Mouse (Mus musculus): ENCODE data around the gene Cd69. TPM values are rescaled to one million over a fixed set of nuclear protein-coding genes. Genes with fewer than 3 reads are reported as not detected.

The Cd69 gene
- polyA plus RNA-seq, 1 experiment from 2014 or later = 0.24 TPM

DNA sequence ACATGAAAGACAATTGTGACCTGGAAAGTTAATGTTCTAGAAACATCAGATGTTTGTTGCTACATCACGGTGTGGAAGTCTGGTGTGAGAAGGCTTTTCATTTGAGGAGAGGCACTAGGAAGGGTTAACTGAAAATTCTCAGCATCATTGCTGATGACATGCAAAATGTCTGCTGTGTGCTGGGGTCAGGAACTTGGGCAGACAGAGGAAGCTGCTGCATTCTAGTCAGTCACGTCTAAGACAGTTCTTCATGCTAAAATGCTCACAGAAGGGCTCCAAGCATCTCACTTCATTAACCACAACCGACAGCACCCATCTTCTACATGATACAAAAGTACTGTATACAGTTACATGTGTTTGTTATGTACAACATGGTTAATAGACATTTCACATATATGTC lies 8.0 kb upstream of the Cd69 start:
- H3K27ac ChIP-seq (ENCODE audit: low read length) = no peak overlapping the region
- H3K4me2 ChIP-seq (ENCODE audit: low read depth, low read length) = no peak overlapping the region
- ATAC-seq = no peak
- H3K27me3 ChIP-seq (replicated peaks; ENCODE audit: control insufficient read depth, insufficient read depth, low read length) = no peaks in the 10 kb centered on the region
- H3K4me1 ChIP-seq (ENCODE audit: control insufficient read depth, insufficient read depth, low read length) = no peaks in the 10 kb centered on the region
- H3K4me3 ChIP-seq (ENCODE audit: low read length) = no peak overlapping the region
- no peak overlapping the region for H3K9ac ChIP-seq (ENCODE audit: low read depth, low read length)
- no peaks in the 10 kb centered on the region for H3K36me3 ChIP-seq (ENCODE audit: control insufficient read depth, insufficient read depth, low read length)
- 66% methylated on average over 3 of the region's 3 CpGs for WGBS
- no peaks in the 10 kb centered on the region for H3K9me3 ChIP-seq (ENCODE audit: control insufficient read depth, low read length)

- H3K4me1 ChIP-seq (ENCODE audit: control insufficient read depth, insufficient read depth, low read length) = no peaks in the 10 kb centered on the region
- no peaks in the 10 kb centered on the region for H3K27me3 ChIP-seq (replicated peaks; ENCODE audit: control insufficient read depth, insufficient read depth, low read length)
- H3K27ac ChIP-seq (ENCODE audit: low read length) = no peak overlapping the region
- H3K4me3 ChIP-seq (ENCODE audit: low read length) = no peak overlapping the region
- no peaks in the 10 kb centered on the region for H3K36me3 ChIP-seq (ENCODE audit: control insufficient read depth, insufficient read depth, low read length)
- 90% methylated on average over 2 of the region's 2 CpGs for WGBS
- no peak for ATAC-seq
- no peak overlapping the region for H3K4me2 ChIP-seq (ENCODE audit: low read depth, low read length)
- H3K9me3 ChIP-seq (ENCODE audit: control insufficient read depth, low read length) = no peaks in the 10 kb centered on the region
- no peak overlapping the region for H3K9ac ChIP-seq (ENCODE audit: low read depth, low read length)
Observed at GRCm38 (mm10) chr6:129276483-129276882, 1.2 kb upstream of the Cd69 start.

DNA sequence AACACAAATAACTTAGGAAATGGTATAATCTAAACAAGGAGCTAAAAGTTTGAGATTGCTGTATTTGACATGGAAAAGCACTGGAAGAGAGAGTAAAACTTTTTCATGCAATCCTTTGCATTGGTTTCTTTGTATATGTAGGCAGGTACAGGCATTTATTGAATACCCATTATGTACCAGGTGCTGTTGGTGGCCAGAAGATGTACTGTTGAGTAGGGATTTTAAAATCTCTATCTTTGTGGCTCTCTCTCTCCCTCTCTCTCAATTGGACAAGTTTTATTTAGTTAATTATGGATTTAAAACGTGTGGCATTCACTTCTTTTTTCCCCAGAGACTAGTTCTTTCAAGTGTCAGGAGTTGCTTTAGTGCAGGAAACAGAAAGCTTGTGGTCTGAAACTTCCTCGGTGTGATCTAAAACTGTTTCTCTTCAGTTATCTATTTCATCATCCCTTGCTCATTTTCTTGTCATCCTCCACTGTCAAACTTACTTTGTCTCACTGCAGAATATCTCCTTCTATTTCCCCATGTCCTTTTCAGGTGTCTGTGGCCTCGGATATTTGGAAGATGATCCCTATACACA lies 478 bp upstream of the Cd69 start:
- no peak for ATAC-seq

DNA sequence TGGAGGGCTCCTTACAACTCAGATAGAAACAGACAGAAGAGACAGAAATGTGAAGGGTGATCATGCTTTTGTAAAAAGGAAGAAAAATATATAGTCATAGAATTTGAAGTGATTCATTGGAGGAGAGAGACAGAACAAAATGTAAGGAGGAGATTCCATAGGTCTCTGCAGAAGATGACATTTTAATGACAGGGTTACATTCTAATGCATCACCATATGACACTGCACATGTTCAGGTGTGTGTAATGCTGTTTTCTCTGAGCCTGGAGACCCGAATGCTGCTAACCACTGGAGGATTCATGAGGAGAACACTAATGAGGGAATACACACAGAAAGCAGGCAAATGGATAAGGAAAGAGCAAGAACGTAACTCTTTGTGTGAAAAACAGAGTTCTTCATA lies 760 bp downstream of the Cd69 start:
- WGBS = 88% methylated on average over 2 of the region's 2 CpGs
- no peak overlapping the region for H3K9ac ChIP-seq (ENCODE audit: low read depth, low read length)
- H3K4me1 ChIP-seq (ENCODE audit: control insufficient read depth, insufficient read depth, low read length) = no peaks in the 10 kb centered on the region
- H3K9me3 ChIP-seq (ENCODE audit: control insufficient read depth, low read length) = no peaks in the 10 kb centered on the region
- no peak overlapping the region for H3K27ac ChIP-seq (ENCODE audit: low read length)
- no peak overlapping the region for H3K4me2 ChIP-seq (ENCODE audit: low read depth, low read length)
- H3K27me3 ChIP-seq (replicated peaks; ENCODE audit: control insufficient read depth, insufficient read depth, low read length) = no peaks in the 10 kb centered on the region
- no peaks in the 10 kb centered on the region for H3K36me3 ChIP-seq (ENCODE audit: control insufficient read depth, insufficient read depth, low read length)
- no peak overlapping the region for H3K4me3 ChIP-seq (ENCODE audit: low read length)
- no peak for ATAC-seq

More for the DNA sequence above, 478 bp upstream of the Cd69 start:
- H3K9me3 ChIP-seq (ENCODE audit: control insufficient read depth, low read length) = no peaks in the 10 kb centered on the region
- no peaks in the 10 kb centered on the region for H3K27me3 ChIP-seq (replicated peaks; ENCODE audit: control insufficient read depth, insufficient read depth, low read length)
- no peaks in the 10 kb centered on the region for H3K4me1 ChIP-seq (ENCODE audit: control insufficient read depth, insufficient read depth, low read length)
- no peaks in the 10 kb centered on the region for H3K36me3 ChIP-seq (ENCODE audit: control insufficient read depth, insufficient read depth, low read length)
- 64% methylated on average over 3 of the region's 3 CpGs for WGBS
- H3K27ac ChIP-seq (ENCODE audit: low read length) = no peak overlapping the region
- no peak overlapping the region for H3K4me2 ChIP-seq (ENCODE audit: low read depth, low read length)
- H3K9ac ChIP-seq (ENCODE audit: low read depth, low read length) = no peak overlapping the region
- no peak overlapping the region for H3K4me3 ChIP-seq (ENCODE audit: low read length)

- H3K4me3 ChIP-seq (ENCODE audit: low read length) = no peak overlapping the region
- H3K36me3 ChIP-seq (ENCODE audit: control insufficient read depth, insufficient read depth, low read length) = no peaks in the 10 kb centered on the region
- no peak overlapping the region for H3K4me2 ChIP-seq (ENCODE audit: low read depth, low read length)
- no peak overlapping the region for H3K27ac ChIP-seq (ENCODE audit: low read length)
- H3K27me3 ChIP-seq (replicated peaks; ENCODE audit: control insufficient read depth, insufficient read depth, low read length) = no peaks in the 10 kb centered on the region
- WGBS = 72% methylated on average over 3 of the region's 3 CpGs
- no peak overlapping the region for H3K9ac ChIP-seq (ENCODE audit: low read depth, low read length)
- H3K4me1 ChIP-seq (ENCODE audit: control insufficient read depth, insufficient read depth, low read length) = no peaks in the 10 kb centered on the region
- no peak for ATAC-seq
- no peaks in the 10 kb centered on the region for H3K9me3 ChIP-seq (ENCODE audit: control insufficient read depth, low read length)
Observed at GRCm38 (mm10) chr6:129273662-129274061, 1.6 kb downstream of the Cd69 start.

DNA sequence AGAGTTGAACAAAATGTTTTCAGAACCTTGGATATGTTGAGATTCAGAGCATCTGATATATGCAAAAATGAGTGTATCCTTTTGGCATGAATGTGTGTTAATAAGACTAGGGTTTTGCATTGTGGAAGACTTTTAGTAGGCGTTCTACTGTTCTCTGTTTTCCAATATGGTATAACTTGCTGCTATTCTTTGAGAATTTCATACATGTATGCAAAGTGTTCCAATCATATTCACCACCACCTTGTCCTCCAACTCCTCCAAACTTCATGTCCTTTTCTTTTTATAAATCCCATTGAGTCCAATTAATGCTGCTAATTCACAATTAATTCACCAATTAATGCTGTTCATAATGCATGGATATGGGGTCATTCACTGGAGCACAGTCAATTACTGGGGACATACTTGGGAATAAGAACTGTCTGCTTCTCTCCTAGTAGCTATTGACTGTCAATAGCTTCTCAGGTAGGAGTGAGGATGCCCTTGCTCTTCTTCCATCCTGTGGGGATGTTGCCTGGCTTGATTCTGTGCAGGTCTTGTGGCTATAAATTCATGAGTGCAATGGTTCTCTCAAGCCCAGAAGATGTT lies 8.7 kb downstream of the Cd69 start:
- no peak overlapping the region for H3K27ac ChIP-seq (ENCODE audit: low read length)
- 87% methylated on average over 1 of the region's 1 CpGs for WGBS
- no peaks in the 10 kb centered on the region for H3K4me1 ChIP-seq (ENCODE audit: control insufficient read depth, insufficient read depth, low read length)
- no peaks in the 10 kb centered on the region for H3K27me3 ChIP-seq (replicated peaks; ENCODE audit: control insufficient read depth, insufficient read depth, low read length)
- no peaks in the 10 kb centered on the region for H3K36me3 ChIP-seq (ENCODE audit: control insufficient read depth, insufficient read depth, low read length)
- H3K9ac ChIP-seq (ENCODE audit: low read depth, low read length) = no peak overlapping the region
- no peak overlapping the region for H3K4me2 ChIP-seq (ENCODE audit: low read depth, low read length)
- no peaks in the 10 kb centered on the region for H3K9me3 ChIP-seq (ENCODE audit: control insufficient read depth, low read length)
- no peak for ATAC-seq
- H3K4me3 ChIP-seq (ENCODE audit: low read length) = no peak overlapping the region

GRCm38 (mm10) chr6:129265821-129266220 lies 9.4 kb downstream of the Cd69 start:
- 71% methylated on average over 3 of the region's 3 CpGs for WGBS
- no peaks in the 10 kb centered on the region for H3K36me3 ChIP-seq (ENCODE audit: control insufficient read depth, insufficient read depth, low read length)
- no peak overlapping the region for H3K27ac ChIP-seq (ENCODE audit: low read length)
- no peak overlapping the region for H3K9ac ChIP-seq (ENCODE audit: low read depth, low read length)
- H3K9me3 ChIP-seq (ENCODE audit: control insufficient read depth, low read length) = no peaks in the 10 kb centered on the region
- no peaks in the 10 kb centered on the region for H3K4me1 ChIP-seq (ENCODE audit: control insufficient read depth, insufficient read depth, low read length)
- H3K4me3 ChIP-seq (ENCODE audit: low read length) = no peak overlapping the region
- no peaks in the 10 kb centered on the region for H3K27me3 ChIP-seq (replicated peaks; ENCODE audit: control insufficient read depth, insufficient read depth, low read length)
- H3K4me2 ChIP-seq (ENCODE audit: low read depth, low read length) = no peak overlapping the region
- ATAC-seq = no peak

- H3K4me3 ChIP-seq (ENCODE audit: low read length) = no peak overlapping the region
- no peak overlapping the region for H3K9ac ChIP-seq (ENCODE audit: low read depth, low read length)
- H3K4me1 ChIP-seq (ENCODE audit: control insufficient read depth, insufficient read depth, low read length) = no peaks in the 10 kb centered on the region
- no peaks in the 10 kb centered on the region for H3K27me3 ChIP-seq (replicated peaks; ENCODE audit: control insufficient read depth, insufficient read depth, low read length)
- H3K36me3 ChIP-seq (ENCODE audit: control insufficient read depth, insufficient read depth, low read length) = no peaks in the 10 kb centered on the region
- H3K9me3 ChIP-seq (ENCODE audit: control insufficient read depth, low read length) = no peaks in the 10 kb centered on the region
- 77% methylated on average over 4 of the region's 4 CpGs for WGBS
- no peak overlapping the region for H3K4me2 ChIP-seq (ENCODE audit: low read depth, low read length)
- no peak overlapping the region for H3K27ac ChIP-seq (ENCODE audit: low read length)
- no peak for ATAC-seq
Observed at GRCm38 (mm10) chr6:129260940-129261339, 14.3 kb downstream of the Cd69 start.

DNA sequence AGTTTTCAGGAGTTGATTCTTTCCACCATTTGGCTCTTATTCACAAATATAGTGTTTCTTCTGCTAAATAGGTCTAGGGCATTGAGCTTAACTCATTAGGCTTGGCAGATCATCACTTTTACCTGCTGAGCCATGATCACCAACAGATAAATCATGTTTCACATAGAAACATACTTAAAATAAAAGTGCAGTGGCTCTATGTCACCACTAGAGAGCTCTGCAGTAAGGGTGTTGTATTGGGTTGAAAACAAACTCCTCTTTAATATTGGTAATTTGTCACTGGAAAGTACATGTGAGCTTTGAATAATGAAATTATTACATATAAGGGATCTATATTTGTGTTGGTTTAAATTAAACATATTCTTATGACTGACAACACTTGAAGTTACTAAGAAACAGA lies 15.2 kb downstream of the Cd69 start:
- H3K36me3 ChIP-seq (ENCODE audit: control insufficient read depth, insufficient read depth, low read length) = no peaks in the 10 kb centered on the region
- no peaks in the 10 kb centered on the region for H3K4me1 ChIP-seq (ENCODE audit: control insufficient read depth, insufficient read depth, low read length)
- H3K4me3 ChIP-seq (ENCODE audit: low read length) = no peak overlapping the region
- ATAC-seq = no peak
- H3K9me3 ChIP-seq (ENCODE audit: control insufficient read depth, low read length) = no peaks in the 10 kb centered on the region
- no peaks in the 10 kb centered on the region for H3K27me3 ChIP-seq (replicated peaks; ENCODE audit: control insufficient read depth, insufficient read depth, low read length)
- H3K27ac ChIP-seq (ENCODE audit: low read length) = no peak overlapping the region
- no peak overlapping the region for H3K4me2 ChIP-seq (ENCODE audit: low read depth, low read length)
- no peak overlapping the region for H3K9ac ChIP-seq (ENCODE audit: low read depth, low read length)

- Histone ChIP-seq H3K36me3 (ENCODE audit: control insufficient read depth, insufficient read depth, low read length) (no peaks in the 10 kb centered on the region), H3K9me3 (ENCODE audit: control insufficient read depth, low read length) (no peaks in the 10 kb centered on the region)
- 50% methylated on average over 7 of the region's 7 CpGs for WGBS
Observed at GRCm38 (mm10) chr6:129256018-129256417, 19.2 kb downstream of the Cd69 start.

More at GRCm38 (mm10) chr6:129256018-129256417, 19.2 kb downstream of the Cd69 start:
- Histone ChIP-seq H3K4me3 (ENCODE audit: low read length) (no peak overlapping the region), H3K4me1 (ENCODE audit: control insufficient read depth, insufficient read depth, low read length) (no peaks in the 10 kb centered on the region), H3K27me3 (replicated peaks; ENCODE audit: control insufficient read depth, insufficient read depth, low read length) (no peaks in the 10 kb centered on the region), H3K27ac (ENCODE audit: low read length) (no peak overlapping the region), H3K4me2 (ENCODE audit: low read depth, low read length) (no peak overlapping the region), H3K9ac (ENCODE audit: low read depth, low read length) (no peak overlapping the region)
- no peak for ATAC-seq
